Mouse (Mus musculus): Measurements from ENCODE around the gene Asprv1. TPM values are rescaled to one million over a fixed set of nuclear protein-coding genes. Genes with fewer than 3 reads are reported as not detected.

Gene Asprv1
- polyA plus RNA-seq, 1 experiment: 19.6 TPM

DNA sequence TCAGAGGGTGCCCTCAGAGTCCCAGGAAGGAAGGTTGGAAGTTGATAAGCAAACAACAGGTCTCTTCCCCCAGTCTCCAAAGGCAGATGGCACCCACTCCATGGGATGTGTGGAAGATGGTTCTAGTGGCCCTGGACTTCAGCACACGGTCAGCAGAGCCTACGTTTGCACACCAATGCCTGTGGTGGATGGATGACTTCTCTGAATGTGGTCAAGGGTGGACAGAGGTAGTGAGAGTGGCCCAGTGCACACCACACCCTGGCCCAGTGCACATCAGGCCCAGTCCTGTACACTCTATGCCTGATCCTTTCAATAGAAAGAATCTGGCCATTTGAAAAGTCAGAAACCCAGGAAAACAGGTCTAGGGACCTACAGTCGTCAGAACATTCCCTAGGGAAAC is 30.5 kb downstream of the Asprv1 start:
- H3K4me1 ChIP-seq (ENCODE audit: control insufficient read depth, insufficient read depth, low read length): peaks cover 13% of the 10 kb centered on the region
- no peak overlapping the region for H3K27ac ChIP-seq (ENCODE audit: control insufficient read depth, insufficient read depth, low read depth, low read length, poor library complexity)
- TF ChIP-seq CTCF (IDR thresholded peaks at IDR 0.05; ENCODE audit: control insufficient read depth, insufficient read depth, low read length) (no peak), POLR2A (IDR thresholded peaks at IDR 0.05; ENCODE audit: borderline replicate concordance, control insufficient read depth, low read depth, low read length) (no peak)
- 93% methylated on average over 3 of the region's 3 CpGs for WGBS
- no peak overlapping the region for H3K4me3 ChIP-seq (replicated peaks; ENCODE audit: control insufficient read depth, low read depth, low read length)

DNA sequence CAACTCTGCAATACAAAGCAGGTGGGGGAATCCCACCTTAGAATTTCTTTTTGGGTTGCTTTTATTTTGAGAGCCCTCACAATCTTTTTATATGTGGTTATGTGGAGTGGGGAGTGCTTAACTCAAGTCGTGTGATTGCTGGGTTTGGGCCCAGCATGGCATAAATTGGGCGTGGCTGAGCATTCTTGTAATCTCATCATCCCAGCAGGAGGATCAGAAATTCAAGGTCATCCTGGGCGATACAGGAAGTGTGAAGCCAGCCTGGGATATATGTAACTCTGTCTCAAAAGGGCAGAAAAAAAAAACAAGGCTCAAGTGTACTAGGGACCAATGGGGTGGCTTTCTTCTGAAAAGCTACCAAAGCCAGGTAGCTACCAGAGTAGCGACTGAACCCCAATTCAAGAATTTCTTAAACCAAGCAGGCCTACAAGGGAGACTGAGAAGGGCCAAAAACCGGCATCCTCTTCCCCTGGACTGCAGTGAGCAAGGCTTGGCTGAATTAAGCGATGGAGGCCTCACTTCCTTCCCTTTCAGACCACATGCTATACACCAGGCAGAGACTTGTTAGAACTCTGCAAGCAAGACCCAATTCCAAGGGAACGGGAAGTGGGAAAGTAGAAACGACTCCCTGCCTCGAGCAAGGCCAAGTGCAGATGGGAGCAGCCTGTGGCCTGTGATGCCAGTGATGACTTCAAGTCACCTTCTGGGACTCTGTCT is 32.4 kb downstream of the Asprv1 start:
- peak overlapping the region; percentile 10 for H3K4me3 ChIP-seq (replicated peaks; ENCODE audit: control insufficient read depth, low read depth, low read length)
- WGBS: 14% methylated on average over 9 of the region's 9 CpGs

DNA sequence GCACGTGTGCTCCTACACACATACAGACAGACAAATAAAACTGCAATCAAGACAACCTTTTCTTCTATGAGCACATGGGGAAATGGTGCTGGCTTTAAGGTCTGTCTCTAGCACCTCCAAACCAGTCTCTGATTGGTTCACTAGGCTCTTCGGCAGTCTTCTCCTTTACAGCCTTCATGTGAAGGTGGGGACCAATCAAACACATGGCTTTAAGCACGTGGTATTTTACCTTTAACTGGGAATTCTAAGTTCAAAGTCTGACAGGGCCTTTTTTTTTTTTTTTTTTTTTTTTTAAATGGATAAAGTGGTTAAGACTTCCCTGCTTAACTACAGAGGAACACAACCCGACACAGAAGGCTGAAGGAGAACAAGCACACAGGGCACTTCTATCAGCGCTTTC is 37.1 kb downstream of the Asprv1 start:
- peaks cover 9% of the 10 kb centered on the region for H3K4me1 ChIP-seq (ENCODE audit: control insufficient read depth, insufficient read depth, low read length)

More for the DNA sequence above, 32.4 kb downstream of the Asprv1 start:
- H3K4me1 ChIP-seq (ENCODE audit: control insufficient read depth, insufficient read depth, low read length): peaks cover 11% of the 10 kb centered on the region
- H3K27ac ChIP-seq (ENCODE audit: control insufficient read depth, insufficient read depth, low read depth, low read length, poor library complexity): peak overlapping the region; percentile 81
- TF ChIP-seq POLR2A (IDR thresholded peaks at IDR 0.05; ENCODE audit: borderline replicate concordance, control insufficient read depth, low read depth, low read length): no peak

DNA sequence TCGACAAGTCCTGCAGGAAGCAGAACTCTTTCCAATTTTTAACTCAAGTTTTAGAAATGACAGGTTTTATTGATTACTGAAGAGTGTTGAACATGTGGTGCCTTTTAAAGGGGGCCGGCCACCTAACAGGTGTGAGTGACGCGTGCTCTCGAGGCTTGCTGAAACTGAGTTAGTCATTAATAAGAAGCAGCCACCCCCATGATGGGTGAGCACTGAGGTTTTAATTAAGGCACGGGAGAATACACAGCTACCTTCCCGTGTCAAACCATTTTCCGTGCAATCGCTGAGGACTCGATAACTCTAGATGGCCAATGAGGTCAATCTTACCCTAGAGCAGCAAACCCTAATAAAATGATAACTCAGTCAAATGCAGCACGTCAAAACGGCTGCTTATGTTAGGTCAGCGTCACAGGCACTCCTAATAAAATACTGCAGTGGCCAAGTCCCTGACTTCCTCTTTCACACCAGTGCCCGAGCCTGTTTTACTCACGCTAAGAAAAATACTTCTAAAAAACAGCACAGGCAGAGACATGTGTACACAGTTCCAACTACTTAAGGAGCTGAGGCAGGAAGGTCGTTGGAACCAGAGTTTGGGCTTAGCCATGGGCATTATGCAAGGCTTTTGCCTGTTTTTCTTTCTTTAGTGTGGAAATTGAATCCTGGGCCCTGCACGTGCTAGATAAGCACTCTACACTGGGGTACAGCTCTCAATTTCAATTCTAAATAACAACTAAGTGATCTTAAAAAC is 37.8 kb downstream of the Asprv1 start:
- Histone ChIP-seq H3K27ac (ENCODE audit: control insufficient read depth, insufficient read depth, low read depth, low read length, poor library complexity) (peak overlapping the region; percentile 68; the same call in 1 of the 2 replicates), H3K4me1 (ENCODE audit: control insufficient read depth, insufficient read depth, low read length) (peaks cover 4% of the 10 kb centered on the region), H3K4me3 (replicated peaks; ENCODE audit: control insufficient read depth, low read depth, low read length) (peak overlapping the region; percentile 67)
- 18% methylated on average over 17 of the region's 17 CpGs for WGBS
- TF ChIP-seq CTCF (IDR thresholded peaks at IDR 0.05; ENCODE audit: control insufficient read depth, insufficient read depth, low read length): no peak

More for the DNA sequence above, 37.1 kb downstream of the Asprv1 start:
- TF ChIP-seq CTCF (IDR thresholded peaks at IDR 0.05; ENCODE audit: control insufficient read depth, insufficient read depth, low read length) (no peak), POLR2A (IDR thresholded peaks at IDR 0.05; ENCODE audit: borderline replicate concordance, control insufficient read depth, low read depth, low read length) (no peak)
- 63% methylated on average over 5 of the region's 5 CpGs for WGBS
- Histone ChIP-seq H3K4me3 (replicated peaks; ENCODE audit: control insufficient read depth, low read depth, low read length) (peak overlapping the region; percentile 39), H3K27ac (ENCODE audit: control insufficient read depth, insufficient read depth, low read depth, low read length, poor library complexity) (no peak overlapping the region)

DNA sequence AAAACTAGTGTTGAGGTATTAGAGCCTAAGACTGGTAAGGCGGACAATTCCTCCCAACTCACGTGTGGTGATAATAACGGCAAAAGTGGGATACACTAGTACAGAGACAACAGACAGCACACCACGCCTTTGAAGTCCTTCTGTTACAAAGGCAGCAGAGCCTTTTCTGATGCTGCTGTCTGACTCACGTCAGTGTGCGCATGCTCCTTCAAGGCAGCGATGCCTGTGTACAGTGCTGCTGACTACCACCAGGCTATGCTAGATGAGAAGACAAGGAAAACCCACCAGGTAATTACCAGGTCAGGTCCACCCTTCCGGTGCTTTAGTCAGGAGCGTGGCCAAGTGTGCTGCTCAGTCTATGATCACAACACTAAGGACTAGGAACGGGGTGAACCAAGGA is 39.1 kb downstream of the Asprv1 start:
- peak overlapping the region; percentile 46 for H3K27ac ChIP-seq (ENCODE audit: control insufficient read depth, insufficient read depth, low read depth, low read length, poor library complexity)
- 89% methylated on average over 10 of the region's 10 CpGs for WGBS
- H3K4me1 ChIP-seq (ENCODE audit: control insufficient read depth, insufficient read depth, low read length): peaks cover 2% of the 10 kb centered on the region; the same call in 1 of the 2 replicates

DNA sequence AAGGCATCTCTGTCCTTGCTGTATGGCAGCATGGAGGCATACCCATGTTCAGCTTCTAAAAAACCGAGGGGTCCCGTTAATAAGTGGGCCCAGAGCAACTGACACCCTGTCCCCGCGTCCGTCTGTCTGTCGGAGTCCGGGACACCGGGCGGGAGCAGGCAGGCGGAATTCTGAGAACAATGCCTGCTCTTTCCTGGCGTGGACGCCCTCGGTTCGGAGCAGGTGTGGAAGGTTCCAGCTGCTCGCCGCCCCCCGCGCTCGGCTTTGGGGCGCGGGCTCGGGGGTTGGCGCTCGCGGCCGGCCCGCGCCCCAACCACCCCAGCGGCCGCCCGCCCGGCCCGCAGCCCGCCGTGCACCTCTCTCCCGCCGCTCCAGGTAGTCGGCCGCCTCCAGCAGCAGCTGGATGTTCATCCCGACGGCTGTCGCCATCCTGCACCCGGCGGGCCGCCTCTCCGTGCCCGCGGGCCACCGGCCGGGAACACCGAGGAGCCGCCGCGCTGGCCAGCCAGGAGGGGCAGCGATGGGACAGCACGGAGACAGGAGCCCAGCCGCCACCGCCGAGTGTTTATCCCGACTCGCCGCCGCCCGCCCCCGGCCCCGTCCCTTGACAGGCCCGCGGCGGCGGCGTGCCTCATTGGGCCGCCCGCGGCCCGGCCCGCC is 40.7 kb downstream of the Asprv1 start, which contains the start of gene Mxd1:
Gene Mxd1, minus strand, starts transcription at position 582 of the 660 bp plus-strand sequence.
- peak within 1 kb of the TSS; percentile 93 for H3K27ac ChIP-seq (ENCODE audit: control insufficient read depth, insufficient read depth, low read depth, low read length, poor library complexity)
- TF ChIP-seq CTCF (IDR thresholded peaks at IDR 0.05; ENCODE audit: control insufficient read depth, insufficient read depth, low read length): no peak
- TF ChIP-seq POLR2A (IDR thresholded peaks at IDR 0.05; ENCODE audit: borderline replicate concordance, control insufficient read depth, low read depth, low read length): peak; percentile 94
- H3K4me1 ChIP-seq (ENCODE audit: control insufficient read depth, insufficient read depth, low read length): no peaks in the 10 kb centered on the region; the same call in 1 of the 2 replicates
- WGBS: under 1% methylated on average over 70 of the region's 76 CpGs
- H3K4me3 ChIP-seq (replicated peaks; ENCODE audit: control insufficient read depth, low read depth, low read length): peak within 1 kb of the TSS; percentile 73

More for the DNA sequence above, 39.1 kb downstream of the Asprv1 start:
- no peak for TF ChIP-seq POLR2A (IDR thresholded peaks at IDR 0.05; ENCODE audit: borderline replicate concordance, control insufficient read depth, low read depth, low read length)
- TF ChIP-seq CTCF (IDR thresholded peaks at IDR 0.05; ENCODE audit: control insufficient read depth, insufficient read depth, low read length): no peak
- H3K4me3 ChIP-seq (replicated peaks; ENCODE audit: control insufficient read depth, low read depth, low read length): peak overlapping the region; percentile 73

DNA sequence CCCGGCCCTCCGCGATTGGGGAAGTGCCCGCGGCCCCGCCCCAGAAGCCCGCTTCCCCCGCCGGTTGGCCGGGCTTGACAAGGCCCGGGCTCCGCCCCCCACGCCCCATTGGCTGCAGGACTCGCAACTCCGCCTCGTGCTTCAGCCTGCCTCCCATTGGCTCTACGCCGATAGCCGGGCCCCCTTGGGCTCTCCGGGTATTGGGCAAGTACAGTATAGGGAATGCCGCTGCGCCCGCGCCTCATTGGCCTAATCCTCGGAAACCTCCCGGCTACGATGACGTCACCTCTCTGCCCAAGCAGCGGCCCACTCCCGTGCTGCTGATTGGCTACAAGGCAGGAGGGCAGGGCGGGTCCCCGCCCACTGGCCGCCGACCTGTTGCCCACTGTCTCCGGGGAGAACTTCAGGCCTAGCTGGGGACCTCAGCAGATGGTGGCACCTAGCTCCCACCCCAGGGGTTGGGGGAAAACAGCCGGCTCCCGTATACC is 41.3 kb downstream of the Asprv1 start:
- TF ChIP-seq POLR2A (IDR thresholded peaks at IDR 0.05; ENCODE audit: borderline replicate concordance, control insufficient read depth, low read depth, low read length) (peak; percentile 89), CTCF (IDR thresholded peaks at IDR 0.05; ENCODE audit: control insufficient read depth, insufficient read depth, low read length) (peak; percentile 18; the same call in 1 of the 2 replicates)
- Histone ChIP-seq H3K4me3 (replicated peaks; ENCODE audit: control insufficient read depth, low read depth, low read length) (peak overlapping the region; percentile 69), H3K27ac (ENCODE audit: control insufficient read depth, insufficient read depth, low read depth, low read length, poor library complexity) (peak overlapping the region; percentile 89), H3K4me1 (ENCODE audit: control insufficient read depth, insufficient read depth, low read length) (no peaks in the 10 kb centered on the region; the same call in 1 of the 2 replicates)
- under 1% methylated on average over 31 of the region's 37 CpGs for WGBS

DNA sequence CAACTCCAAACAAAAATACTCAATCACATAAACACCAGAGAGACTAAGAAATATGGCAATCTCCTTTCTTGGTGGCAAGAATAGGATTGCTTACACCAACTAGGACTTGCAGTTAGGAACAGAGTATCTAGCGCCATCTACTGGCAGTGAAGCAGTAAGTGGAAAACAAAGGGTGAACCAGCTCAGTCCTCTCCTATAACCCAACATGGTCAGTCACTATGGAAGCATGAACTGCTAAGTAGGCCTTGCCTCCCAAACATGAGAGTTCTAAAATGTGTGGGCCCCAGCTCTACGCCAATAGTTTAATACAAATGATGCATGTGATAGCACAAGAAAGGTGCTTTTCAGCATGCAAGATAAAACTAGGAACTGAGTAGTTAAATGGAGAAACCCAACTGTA is 42.9 kb downstream of the Asprv1 start:
- H3K27ac ChIP-seq (ENCODE audit: control insufficient read depth, insufficient read depth, low read depth, low read length, poor library complexity): no peak overlapping the region
- TF ChIP-seq POLR2A (IDR thresholded peaks at IDR 0.05; ENCODE audit: borderline replicate concordance, control insufficient read depth, low read depth, low read length): no peak
- TF ChIP-seq CTCF (IDR thresholded peaks at IDR 0.05; ENCODE audit: control insufficient read depth, insufficient read depth, low read length): peak; percentile 57
- no peak overlapping the region for H3K4me3 ChIP-seq (replicated peaks; ENCODE audit: control insufficient read depth, low read depth, low read length)
- no peaks in the 10 kb centered on the region for H3K4me1 ChIP-seq (ENCODE audit: control insufficient read depth, insufficient read depth, low read length)
- 16% methylated on average over 2 of the region's 2 CpGs for WGBS

Measured in bone marrow, adult 2 months (tissue).